Mouse (Mus musculus): ENCODE results near the gene Stpg2. TPM values are rescaled to one million over a fixed set of nuclear protein-coding genes. Genes with fewer than 3 reads are reported as not detected.
"Not testable (repeated sequence)": the region's sequence is repeated elsewhere in the genome, so short reads cannot be mapped to it uniquely, and the experiment has no call there.

Gene Stpg2
- polyA plus RNA-seq, 1 experiment from 2014 or later, result not detected

DNA sequence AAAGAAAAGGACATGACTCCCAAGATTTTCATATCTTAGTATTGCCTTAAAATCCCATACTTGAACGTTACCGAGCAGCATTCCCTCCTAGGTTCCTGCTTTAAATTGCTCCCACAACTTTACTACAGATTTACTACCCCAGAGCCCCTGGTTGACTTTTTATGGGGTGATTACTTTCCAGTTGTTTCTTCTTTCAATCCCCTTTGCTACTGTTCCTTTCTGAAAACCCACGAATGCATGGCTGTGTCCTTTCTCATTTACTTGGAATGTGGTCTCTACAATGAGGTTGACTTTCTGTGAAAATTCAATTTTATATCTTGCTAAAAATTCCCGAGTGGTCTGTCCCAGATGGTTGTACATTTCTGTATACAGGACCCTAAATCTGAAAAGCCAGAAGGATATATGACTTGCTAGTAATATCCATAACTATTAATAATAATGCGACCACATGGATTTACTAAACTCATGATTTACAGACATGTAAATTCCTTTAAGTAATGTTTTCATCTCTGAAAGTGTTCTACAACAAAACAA lies 458.3 kb downstream of the Stpg2 start:
- ATAC-seq (ENCODE audit: insufficient read depth, low FRiP score, low read depth), result no peak
- no peak overlapping the region for H3K9ac ChIP-seq

DNA sequence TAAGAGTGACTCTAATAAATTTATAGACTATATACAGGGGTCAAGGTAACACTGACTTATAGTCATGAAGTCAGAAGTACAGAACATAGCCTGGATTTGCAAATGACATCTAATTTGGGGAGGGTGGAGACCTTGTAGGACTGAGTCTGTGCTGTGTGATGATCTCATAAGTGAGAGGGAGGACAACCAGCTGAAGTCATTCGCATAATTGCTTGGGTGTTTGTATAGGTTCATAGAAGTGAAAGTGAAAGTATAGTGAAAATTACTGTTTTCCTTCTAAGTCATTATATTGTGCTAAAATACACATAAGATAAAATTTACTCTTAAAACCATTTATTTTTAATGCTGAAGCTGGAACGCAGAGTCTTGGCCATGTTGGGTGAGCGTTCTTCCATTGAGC lies 459.6 kb downstream of the Stpg2 start:
- Histone ChIP-seq H3K9me3 (no peaks in the 10 kb centered on the region), H3K4me2 (no peak overlapping the region), H3K9ac (no peak overlapping the region), H3K36me3 (no peaks in the 10 kb centered on the region), H3K27ac (no peak overlapping the region), H3K27me3 (replicated peaks) (no peaks in the 10 kb centered on the region), H3K4me3 (replicated peaks) (no peak overlapping the region), H3K4me1 (no peaks in the 10 kb centered on the region)
- no peak for ATAC-seq (ENCODE audit: insufficient read depth, low FRiP score, low read depth)
- 92% methylated on average over 3 of the region's 3 CpGs for WGBS

More for the DNA sequence above, 458.3 kb downstream of the Stpg2 start:
- no peak overlapping the region for H3K27ac ChIP-seq
- no peak overlapping the region for H3K4me3 ChIP-seq (replicated peaks)
- WGBS, result 67% methylated on average over 5 of the region's 5 CpGs
- no peaks in the 10 kb centered on the region for H3K27me3 ChIP-seq (replicated peaks)
- H3K9me3 ChIP-seq, result no peaks in the 10 kb centered on the region
- no peaks in the 10 kb centered on the region for H3K4me1 ChIP-seq
- H3K4me2 ChIP-seq, result no peak overlapping the region
- no peaks in the 10 kb centered on the region for H3K36me3 ChIP-seq

DNA sequence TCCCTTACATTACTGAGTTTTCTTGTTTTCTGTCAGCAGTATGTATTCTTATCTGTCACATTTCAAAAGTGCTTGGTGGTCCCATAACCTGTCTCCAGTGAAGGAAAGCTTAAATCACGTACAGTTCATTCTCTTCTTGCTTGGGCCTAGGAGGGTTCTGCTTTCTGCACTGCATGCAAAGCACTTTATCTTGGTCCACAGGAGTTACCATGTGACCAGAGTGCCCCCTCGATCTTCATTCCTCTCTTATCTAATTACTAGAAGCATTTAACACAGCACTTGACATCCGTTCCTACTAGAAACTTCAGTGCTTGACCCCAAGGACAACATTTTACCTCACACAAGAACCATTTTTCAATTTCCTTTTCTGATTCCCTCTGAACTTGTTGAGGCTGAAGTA lies 470.7 kb downstream of the Stpg2 start:
- no peak overlapping the region for H3K27ac ChIP-seq
- no peak for ATAC-seq (ENCODE audit: insufficient read depth, low FRiP score, low read depth)
- H3K9me3 ChIP-seq, result no peaks in the 10 kb centered on the region
- WGBS, result 45% methylated on average over 3 of the region's 3 CpGs
- H3K36me3 ChIP-seq, result no peaks in the 10 kb centered on the region
- no peak overlapping the region for H3K4me2 ChIP-seq
- no peaks in the 10 kb centered on the region for H3K27me3 ChIP-seq (replicated peaks)
- no peak overlapping the region for H3K9ac ChIP-seq
- H3K4me1 ChIP-seq, result no peaks in the 10 kb centered on the region
- H3K4me3 ChIP-seq (replicated peaks), result no peak overlapping the region

DNA sequence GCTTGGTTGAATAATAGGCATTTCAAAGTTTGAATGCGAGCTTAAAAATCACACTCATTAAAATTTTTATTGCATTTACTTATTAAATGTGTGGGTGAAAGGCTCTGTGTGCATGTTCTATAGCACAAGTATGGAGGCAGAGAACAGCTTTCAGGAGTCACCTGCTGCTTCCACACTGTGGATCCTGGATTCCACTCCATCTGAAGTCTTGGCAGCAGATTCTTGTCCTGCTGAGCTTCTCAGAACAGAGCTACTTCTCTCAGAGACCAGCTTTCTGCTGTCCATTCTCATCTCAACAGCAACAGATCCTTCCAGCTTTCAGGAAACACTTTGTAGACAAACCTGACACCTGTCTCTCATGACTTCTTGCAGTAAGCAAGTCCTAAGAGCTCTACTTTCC lies 471.2 kb downstream of the Stpg2 start:
- Histone ChIP-seq H3K4me3 (replicated peaks) (no peak overlapping the region), H3K4me2 (no peak overlapping the region), H3K27me3 (replicated peaks) (no peaks in the 10 kb centered on the region), H3K36me3 (no peaks in the 10 kb centered on the region), H3K4me1 (no peaks in the 10 kb centered on the region), H3K27ac (no peak overlapping the region), H3K9ac (no peak overlapping the region), H3K9me3 (no peaks in the 10 kb centered on the region)
- ATAC-seq (ENCODE audit: insufficient read depth, low FRiP score, low read depth), result no peak
- 85% methylated on average over 1 of the region's 1 CpGs for WGBS

DNA sequence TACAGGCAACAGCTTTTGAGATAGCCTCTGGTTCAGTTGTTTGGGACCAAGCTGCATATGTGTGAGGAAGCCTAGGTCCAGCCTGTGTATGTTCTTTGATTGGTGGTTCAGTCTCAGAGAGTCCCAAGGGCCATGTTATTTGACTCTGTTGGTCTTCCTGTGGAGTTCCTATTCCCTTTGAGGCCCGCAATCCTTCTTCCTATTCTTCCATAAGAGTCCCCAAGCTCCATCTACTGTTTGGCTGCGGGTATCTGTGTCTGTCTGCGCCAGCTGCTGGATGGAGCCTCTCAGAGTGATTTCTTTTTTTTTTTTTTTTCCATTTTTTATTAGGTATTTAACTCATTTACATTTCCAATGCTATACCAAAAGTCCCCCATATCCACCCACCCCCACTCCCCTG lies 498.7 kb downstream of the Stpg2 start:
- not testable (repeated sequence) for H3K27ac ChIP-seq; H3K36me3 ChIP-seq; H3K27me3 ChIP-seq (replicated peaks); ATAC-seq (ENCODE audit: insufficient read depth, low FRiP score, low read depth); H3K9ac ChIP-seq; H3K4me3 ChIP-seq (replicated peaks); H3K9me3 ChIP-seq; H3K4me1 ChIP-seq; H3K4me2 ChIP-seq
- 95% methylated on average over 3 of the region's 3 CpGs for WGBS

DNA sequence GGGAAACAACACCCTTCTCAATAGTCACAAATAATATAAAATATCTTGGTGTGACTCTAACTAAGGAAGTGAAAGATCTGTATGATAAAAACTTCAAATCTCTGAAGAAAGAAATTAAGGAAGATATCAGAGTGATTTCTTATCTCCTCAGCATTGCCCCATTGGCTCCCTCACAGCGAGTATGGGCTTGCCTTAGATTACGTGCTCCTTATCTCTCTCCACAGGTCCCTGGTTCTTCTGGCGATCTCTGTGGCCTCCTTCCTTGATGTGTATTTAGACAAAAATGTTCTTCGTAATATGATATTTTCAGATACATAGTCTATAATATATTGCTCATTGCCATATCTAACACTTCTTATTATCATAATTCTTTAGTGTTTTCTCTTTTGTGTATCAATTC lies 501.9 kb downstream of the Stpg2 start:
- H3K9ac ChIP-seq; H3K9me3 ChIP-seq; H3K36me3 ChIP-seq; H3K27ac ChIP-seq; H3K4me3 ChIP-seq (replicated peaks); H3K27me3 ChIP-seq (replicated peaks); ATAC-seq (ENCODE audit: insufficient read depth, low FRiP score, low read depth); H3K4me1 ChIP-seq; H3K4me2 ChIP-seq: not testable (repeated sequence)
- 83% methylated on average over 4 of the region's 4 CpGs for WGBS

DNA sequence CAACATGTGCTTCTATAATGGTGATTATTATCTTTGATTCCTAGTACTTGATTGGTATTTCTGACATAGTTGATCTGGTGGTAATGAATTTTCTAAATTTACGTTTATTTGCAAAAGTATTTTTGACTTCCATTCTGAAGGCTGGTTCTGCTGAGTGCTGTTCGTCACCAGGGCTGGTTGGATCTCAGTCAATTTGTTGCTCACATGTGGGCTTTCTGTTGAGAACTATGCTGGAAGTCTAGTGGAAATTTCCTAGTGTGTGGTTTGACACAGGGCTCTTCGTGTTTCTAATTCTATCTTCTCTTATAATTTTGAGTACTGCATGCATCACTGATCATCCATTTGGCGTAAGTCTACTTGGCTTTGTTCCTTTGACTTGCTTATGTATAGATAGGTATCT lies 504.3 kb downstream of the Stpg2 start:
- ATAC-seq (ENCODE audit: insufficient read depth, low FRiP score, low read depth), result no peak
- no peak overlapping the region for H3K27ac ChIP-seq
- no peaks in the 10 kb centered on the region for H3K4me1 ChIP-seq
- H3K9me3 ChIP-seq, result no peaks in the 10 kb centered on the region
- H3K4me2 ChIP-seq, result no peak overlapping the region
- 81% methylated on average over 4 of the region's 4 CpGs for WGBS
- no peak overlapping the region for H3K9ac ChIP-seq
- H3K4me3 ChIP-seq (replicated peaks), result no peak overlapping the region
- no peaks in the 10 kb centered on the region for H3K36me3 ChIP-seq
- no peaks in the 10 kb centered on the region for H3K27me3 ChIP-seq (replicated peaks)

DNA sequence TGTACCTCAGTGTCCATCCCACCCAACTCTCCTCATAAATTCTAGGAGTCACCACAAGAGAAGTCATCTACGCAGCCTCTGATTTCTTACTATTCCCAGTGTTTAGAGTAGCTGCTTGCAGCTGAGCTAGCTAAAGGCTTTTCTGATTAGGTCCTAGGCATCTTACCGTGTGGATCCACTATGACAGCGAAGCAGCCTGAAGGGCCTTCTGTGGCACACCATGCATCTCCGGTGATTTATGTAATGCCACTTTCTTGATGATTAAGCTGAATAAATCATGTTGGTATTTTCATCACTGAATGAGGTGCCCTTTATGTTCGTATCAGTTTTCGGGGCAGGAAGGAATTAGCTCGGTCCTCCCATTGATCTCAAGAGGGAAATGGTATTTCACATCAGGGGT lies 523.3 kb downstream of the Stpg2 start:
- no peak for ATAC-seq (ENCODE audit: insufficient read depth, low FRiP score, low read depth)
- H3K9ac ChIP-seq, result no peak overlapping the region
- H3K9me3 ChIP-seq, result no peaks in the 10 kb centered on the region
- WGBS, result 84% methylated on average over 7 of the region's 7 CpGs
- H3K27me3 ChIP-seq (replicated peaks), result no peaks in the 10 kb centered on the region
- no peak overlapping the region for H3K27ac ChIP-seq
- H3K4me3 ChIP-seq (replicated peaks), result no peak overlapping the region
- no peaks in the 10 kb centered on the region for H3K36me3 ChIP-seq
- H3K4me2 ChIP-seq, result no peak overlapping the region
- no peaks in the 10 kb centered on the region for H3K4me1 ChIP-seq

DNA sequence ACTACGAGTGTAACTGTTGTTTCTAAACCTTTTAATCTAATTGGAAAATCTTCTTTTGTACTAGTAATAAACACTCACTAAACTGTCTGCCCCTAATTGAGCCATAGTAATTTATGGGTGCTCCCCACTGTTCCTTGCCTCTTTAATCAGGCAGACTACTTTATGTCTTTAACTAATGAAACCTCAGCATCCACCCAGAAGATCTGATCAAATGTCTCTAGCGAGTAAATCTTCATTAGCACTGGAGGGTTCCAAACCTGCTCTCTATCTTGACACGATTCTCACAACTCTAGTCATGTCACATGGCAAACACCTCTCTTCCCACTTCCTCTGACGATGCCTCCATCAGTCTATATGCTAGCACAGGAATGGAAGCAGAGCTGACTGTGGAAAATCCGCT lies 523.8 kb downstream of the Stpg2 start:
- 71% methylated on average over 5 of the region's 5 CpGs for WGBS
- no peak overlapping the region for H3K4me3 ChIP-seq (replicated peaks)
- no peaks in the 10 kb centered on the region for H3K9me3 ChIP-seq
- no peaks in the 10 kb centered on the region for H3K36me3 ChIP-seq
- no peak overlapping the region for H3K9ac ChIP-seq
- no peak overlapping the region for H3K4me2 ChIP-seq
- H3K4me1 ChIP-seq, result no peaks in the 10 kb centered on the region
- no peak for ATAC-seq (ENCODE audit: insufficient read depth, low FRiP score, low read depth)
- no peaks in the 10 kb centered on the region for H3K27me3 ChIP-seq (replicated peaks)
- no peak overlapping the region for H3K27ac ChIP-seq

DNA sequence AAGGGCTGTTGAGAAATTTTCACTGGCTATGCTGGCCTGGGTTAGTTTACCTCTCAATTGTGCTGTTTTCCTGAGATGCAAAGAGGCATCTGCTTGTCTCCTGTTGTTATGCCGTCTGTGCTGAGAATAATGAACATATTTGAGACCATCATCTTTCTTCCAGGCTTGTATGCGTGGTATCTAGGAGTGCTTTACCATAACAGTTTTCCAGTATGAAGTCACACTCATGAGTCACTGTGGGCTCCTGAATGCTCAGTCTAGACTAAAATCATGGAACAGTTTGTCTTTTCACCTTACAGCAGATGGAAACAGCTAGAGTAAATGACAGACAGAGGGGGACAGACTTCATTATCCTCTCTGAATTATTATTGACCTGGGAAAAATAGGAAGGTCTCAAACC lies 527.7 kb downstream of the Stpg2 start:
- no peak for ATAC-seq (ENCODE audit: insufficient read depth, low FRiP score, low read depth)
- Histone ChIP-seq H3K27me3 (replicated peaks) (no peaks in the 10 kb centered on the region), H3K27ac (no peak overlapping the region), H3K9ac (no peak overlapping the region), H3K36me3 (no peaks in the 10 kb centered on the region), H3K4me2 (no peak overlapping the region), H3K9me3 (no peaks in the 10 kb centered on the region), H3K4me1 (no peaks in the 10 kb centered on the region), H3K4me3 (replicated peaks) (no peak overlapping the region)
- 87% methylated on average over 2 of the region's 2 CpGs for WGBS

DNA sequence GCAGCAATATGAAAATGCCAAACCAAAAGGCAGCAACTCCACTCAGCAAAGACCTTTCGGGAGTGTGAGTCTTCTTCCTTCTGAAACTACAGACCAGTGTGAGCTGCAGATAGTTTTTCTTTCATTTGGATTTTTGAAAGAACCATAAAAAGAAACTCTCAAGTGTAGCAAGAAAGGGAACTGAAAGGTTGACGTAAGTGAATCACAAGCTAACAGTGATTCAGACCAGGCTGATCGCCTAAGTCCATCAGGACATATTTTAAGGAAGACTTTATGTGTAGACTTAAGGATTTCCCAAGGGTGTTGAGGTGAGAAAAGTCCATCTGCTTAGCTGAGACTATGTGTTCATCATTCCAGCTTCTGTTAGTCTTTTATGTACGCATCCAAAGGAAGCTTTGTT lies 533.9 kb downstream of the Stpg2 start:
- Histone ChIP-seq H3K4me2 (no peak overlapping the region), H3K9ac (no peak overlapping the region), H3K27ac (no peak overlapping the region), H3K4me3 (replicated peaks) (no peak overlapping the region), H3K36me3 (no peaks in the 10 kb centered on the region), H3K27me3 (replicated peaks) (no peaks in the 10 kb centered on the region), H3K9me3 (no peaks in the 10 kb centered on the region), H3K4me1 (no peaks in the 10 kb centered on the region)
- ATAC-seq (ENCODE audit: insufficient read depth, low FRiP score, low read depth), result no peak
- 87% methylated on average over 4 of the region's 4 CpGs for WGBS

Data from stomach, embryonic 15.5 days (tissue).